Mouse (Mus musculus) midbrain, embryonic 11.5 days (tissue): ENCODE results near the gene Sbf1. TPM values are rescaled to one million over a fixed set of nuclear protein-coding genes. Genes with fewer than 3 reads are reported as not detected.

Experiments used
- ATAC-seq: fragments of 200-750 bp; cut with Nextera tagmentation; 2 replicates; pipeline ENCODE4 v1.8.0; 2017; ENCODE audit warnings: moderate TSS enrichment, moderate library complexity; ENCODE audit not compliant: low FRiP score
- DNase-seq: peaks from one replicate; pipeline ENCODE4 v3.0.0; 2015; ENCODE audit warnings: low spot score; ENCODE audit errors: missing footprints
- H3K27ac ChIP-seq: fragments of 300-500 bp; sonication (generic); 2 replicates; pipeline ENCODE4 v1.5.1; 2014; ENCODE audit warnings: low read depth, low read length
- H3K27me3 ChIP-seq: fragments of 300-500 bp; sonication (generic); 2 replicates; pipeline ENCODE4 v1.6.1; 2014; ENCODE audit warnings: mild to moderate bottlenecking, low read length, moderate library complexity, mixed read lengths; ENCODE audit not compliant: control insufficient read depth, insufficient read depth
- H3K36me3 ChIP-seq: fragments of 300-500 bp; sonication (generic); 2 replicates; pipeline ENCODE4 v1.6.1; 2014; ENCODE audit warnings: mild to moderate bottlenecking, low read length, moderate library complexity, mixed read lengths; ENCODE audit not compliant: control insufficient read depth, insufficient read depth
- H3K4me1 ChIP-seq: fragments of 300-500 bp; sonication (generic); 2 replicates; pipeline ENCODE4 v1.6.1; 2014; ENCODE audit warnings: low read length; ENCODE audit not compliant: control insufficient read depth, insufficient read depth
- H3K4me2 ChIP-seq: fragments of 300-500 bp; sonication (generic); 2 replicates; pipeline ENCODE4 v1.6.1; 2014; ENCODE audit warnings: mild to moderate bottlenecking, moderate library complexity
- H3K4me3 ChIP-seq: fragments of 300-500 bp; sonication (generic); 2 replicates; pipeline ENCODE4 v1.5.1; 2014; ENCODE audit warnings: low read depth, low read length
- H3K9ac ChIP-seq: fragments of 300-500 bp; sonication (generic); 2 replicates; pipeline ENCODE4 v1.6.1; 2014; ENCODE audit warnings: low read length
- H3K9me3 ChIP-seq: fragments of 300-500 bp; sonication (generic); 2 replicates; pipeline ENCODE4 v1.6.1; 2016; ENCODE audit warnings: low read length; ENCODE audit not compliant: control insufficient read depth
- WGBS: fragments of 180-500 bp; shearing (Covaris S2); extraction: QIAGEN DNeasy Blood & Tissue Kit; methylation state at CpG from one replicate; pipeline ENCODE4 v1.1.7; 2014; 5-methylcytosine and 5-hydroxymethylcytosine counted together
- polyA plus RNA-seq: library from polyadenylated mRNA; unstranded; fragments of >200 nt; fragmentation: Nextera tagmentation; extraction: Ambion mirVana; gene quantifications from 2 replicates; pipeline ENCODE4 v1.2.1, GENCODE M21; 2014

Sbf1 gene
- polyA plus RNA-seq, 1 experiment from 2014 or later: 53.3 TPM

DNA sequence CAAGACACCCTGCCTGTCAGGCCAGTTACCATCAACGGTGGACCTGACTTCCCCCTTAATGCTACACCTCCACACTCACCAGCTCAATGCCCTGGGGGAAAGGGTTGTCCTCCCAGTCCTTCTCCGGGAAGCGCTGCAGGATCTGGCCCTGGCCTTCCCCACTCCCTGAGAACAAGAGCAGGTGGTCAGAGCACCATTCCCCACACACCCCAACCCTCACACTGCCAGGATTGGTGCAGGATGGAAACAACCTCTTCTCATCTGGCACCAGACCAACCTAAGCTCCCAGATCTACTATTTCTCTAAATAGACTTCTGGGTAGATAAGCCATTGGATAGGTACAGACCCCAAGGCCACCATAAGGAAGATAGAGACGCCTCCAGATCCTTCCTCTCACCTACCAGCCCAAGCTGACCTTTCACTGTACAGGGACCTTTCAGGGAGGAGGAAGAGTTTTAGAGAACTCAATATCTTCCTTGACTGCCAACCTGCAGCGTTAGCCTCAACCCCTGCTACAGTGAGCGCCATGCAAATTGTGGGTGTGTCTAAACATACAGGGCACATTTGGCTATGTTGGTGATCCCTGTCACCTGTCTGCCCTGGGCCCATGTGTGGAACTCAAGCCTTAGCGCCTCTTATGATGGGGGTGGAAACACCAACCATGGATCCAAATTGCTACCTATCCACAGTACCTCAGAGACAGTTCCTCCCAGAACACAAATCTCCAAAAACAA, 6.5 kb downstream of the Sbf1 start:
- DNase-seq (no peak), ATAC-seq (no peak)
- Histone ChIP-seq H3K36me3 (peaks cover 22% of the 10 kb centered on the region), H3K9me3 (no peaks in the 10 kb centered on the region), H3K4me2 (no peak overlapping the region), H3K9ac (no peak overlapping the region), H3K4me1 (peaks cover 11% of the 10 kb centered on the region), H3K27ac (no peak overlapping the region), H3K4me3 (no peak overlapping the region), H3K27me3 (no peaks in the 10 kb centered on the region)
- WGBS: 92% methylated on average over 7 of the region's 7 CpGs

DNA sequence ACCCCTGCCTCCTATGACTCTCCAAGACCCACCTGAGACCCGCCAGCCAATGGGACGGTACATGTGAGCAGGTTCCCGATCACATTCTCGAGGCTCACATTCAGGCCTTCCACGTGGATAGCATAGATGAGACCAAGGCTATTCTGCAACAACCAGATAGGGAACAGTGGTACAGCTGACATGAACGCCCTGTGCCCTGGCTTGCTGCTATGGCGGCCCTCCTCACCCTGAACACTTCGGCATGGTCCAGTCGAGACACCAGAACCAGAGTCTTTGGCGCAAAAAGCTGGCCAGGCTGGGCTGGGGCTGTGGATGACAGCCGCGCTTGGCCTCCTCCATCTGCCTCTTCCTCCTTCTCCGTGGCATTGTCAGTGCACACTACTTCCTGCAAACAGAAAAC, 7.7 kb downstream of the Sbf1 start:
- no peak for ATAC-seq
- WGBS: 91% methylated on average over 13 of the region's 13 CpGs

DNA sequence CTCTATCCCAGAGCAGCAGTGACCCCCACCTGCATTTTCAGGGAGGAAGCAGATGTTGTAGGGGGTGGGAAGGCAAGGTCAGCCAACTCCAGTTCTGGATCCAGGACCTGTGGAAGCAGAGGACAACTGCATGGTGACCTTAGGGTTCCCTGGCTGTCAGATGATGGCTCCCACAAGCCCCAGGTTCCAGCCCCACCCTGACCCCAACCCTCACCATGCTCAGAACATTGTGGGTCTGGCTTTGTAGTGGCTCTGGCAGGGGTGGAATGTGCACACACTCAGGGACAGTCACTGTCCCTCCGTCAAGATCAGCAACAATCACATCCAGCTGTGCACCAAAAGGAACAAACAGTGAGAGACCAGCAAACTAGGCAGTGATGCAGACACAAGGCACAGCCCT, 9.1 kb downstream of the Sbf1 start:
- Histone ChIP-seq H3K27ac (no peak overlapping the region), H3K4me1 (no peaks in the 10 kb centered on the region), H3K4me3 (no peak overlapping the region), H3K9me3 (no peaks in the 10 kb centered on the region), H3K27me3 (no peaks in the 10 kb centered on the region), H3K36me3 (peaks cover 33% of the 10 kb centered on the region), H3K4me2 (no peak overlapping the region), H3K9ac (no peak overlapping the region)
- no peak for ATAC-seq
- no peak for DNase-seq
- WGBS: 70% methylated on average over 1 of the region's 1 CpGs

More for the DNA sequence above, 7.7 kb downstream of the Sbf1 start:
- Histone ChIP-seq H3K4me3 (no peak overlapping the region), H3K4me1 (peaks cover 2% of the 10 kb centered on the region), H3K9ac (no peak overlapping the region), H3K4me2 (no peak overlapping the region), H3K27ac (no peak overlapping the region), H3K36me3 (peaks cover 30% of the 10 kb centered on the region), H3K9me3 (no peaks in the 10 kb centered on the region), H3K27me3 (no peaks in the 10 kb centered on the region)
- no peak for DNase-seq

DNA sequence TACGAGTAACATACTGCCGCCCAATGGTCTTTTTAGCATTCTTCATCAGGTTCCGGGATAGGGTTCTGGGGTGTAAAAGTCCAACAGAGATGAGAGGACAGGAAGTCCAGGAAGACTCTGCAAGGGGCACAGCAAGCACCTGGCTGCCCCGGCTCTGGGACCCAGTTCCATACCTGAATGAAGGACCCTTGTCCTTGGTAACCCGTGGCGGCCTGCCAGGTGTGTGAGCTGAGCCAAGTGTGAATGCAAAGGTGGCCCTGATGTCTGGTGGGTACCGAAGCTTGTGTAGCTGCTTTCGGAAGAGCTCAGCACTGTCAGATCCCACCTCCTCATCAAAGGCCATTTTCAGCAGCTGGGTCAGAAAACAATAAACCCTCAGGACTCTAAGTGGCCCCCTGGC, 14.5 kb downstream of the Sbf1 start:
- Histone ChIP-seq H3K9ac (no peak overlapping the region), H3K27me3 (no peaks in the 10 kb centered on the region), H3K4me3 (no peak overlapping the region), H3K36me3 (peaks cover 42% of the 10 kb centered on the region), H3K4me1 (no peaks in the 10 kb centered on the region), H3K4me2 (no peak overlapping the region), H3K27ac (no peak overlapping the region), H3K9me3 (no peaks in the 10 kb centered on the region)
- no peak for DNase-seq
- no peak for ATAC-seq
- 97% methylated on average over 8 of the region's 8 CpGs for WGBS

DNA sequence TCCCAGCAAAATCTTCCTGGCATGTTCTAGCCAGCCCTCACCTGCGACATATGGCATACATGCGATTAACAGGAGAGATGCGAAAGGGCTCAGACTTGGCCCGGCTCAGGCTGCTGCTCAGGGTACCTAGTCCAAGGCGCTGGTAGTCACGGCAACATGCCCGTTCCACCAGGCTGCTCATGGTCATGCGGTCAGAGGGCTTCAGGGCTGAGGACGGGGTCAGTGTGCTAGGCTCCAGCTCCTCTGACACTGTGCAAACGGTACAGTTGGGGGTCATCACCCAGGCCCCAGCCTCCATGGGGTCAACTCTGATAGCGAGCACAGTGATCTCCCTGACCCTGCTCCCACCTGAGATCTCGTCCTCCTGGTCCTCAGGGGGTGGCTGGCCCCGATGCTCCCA, 14.9 kb downstream of the Sbf1 start:
- Histone ChIP-seq H3K27me3 (no peaks in the 10 kb centered on the region), H3K9ac (no peak overlapping the region), H3K27ac (no peak overlapping the region), H3K4me3 (no peak overlapping the region), H3K4me1 (no peaks in the 10 kb centered on the region), H3K36me3 (peaks cover 42% of the 10 kb centered on the region), H3K4me2 (no peak overlapping the region), H3K9me3 (no peaks in the 10 kb centered on the region)
- DNase-seq (no peak), ATAC-seq (no peak)
- 87% methylated on average over 13 of the region's 13 CpGs for WGBS

DNA sequence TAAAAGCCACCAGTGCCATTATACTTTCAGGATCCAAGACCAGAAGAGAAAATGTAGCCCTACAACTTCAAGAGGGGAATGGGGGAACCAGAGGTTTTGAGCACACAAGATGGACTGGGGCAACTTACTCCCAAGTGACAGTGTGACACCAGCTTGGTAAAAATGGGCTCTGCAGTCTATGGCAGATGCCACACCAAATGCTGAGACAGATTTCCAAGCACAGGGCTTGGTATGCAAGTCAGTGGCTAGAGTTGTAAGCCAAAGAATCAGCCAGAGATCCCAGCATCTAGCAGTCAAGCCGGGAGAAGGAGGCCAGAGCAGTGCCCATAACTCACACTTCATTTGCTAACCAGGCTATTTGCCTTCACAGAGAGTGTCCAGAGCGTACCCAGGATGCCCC, 17.4 kb downstream of the Sbf1 start:
- 93% methylated on average over 2 of the region's 2 CpGs for WGBS
- Histone ChIP-seq H3K4me3 (no peak overlapping the region), H3K27me3 (no peaks in the 10 kb centered on the region), H3K27ac (no peak overlapping the region), H3K36me3 (peaks cover 44% of the 10 kb centered on the region), H3K4me2 (no peak overlapping the region), H3K4me1 (no peaks in the 10 kb centered on the region), H3K9ac (no peak overlapping the region), H3K9me3 (no peaks in the 10 kb centered on the region)
- DNase-seq: no peak
- no peak for ATAC-seq

DNA sequence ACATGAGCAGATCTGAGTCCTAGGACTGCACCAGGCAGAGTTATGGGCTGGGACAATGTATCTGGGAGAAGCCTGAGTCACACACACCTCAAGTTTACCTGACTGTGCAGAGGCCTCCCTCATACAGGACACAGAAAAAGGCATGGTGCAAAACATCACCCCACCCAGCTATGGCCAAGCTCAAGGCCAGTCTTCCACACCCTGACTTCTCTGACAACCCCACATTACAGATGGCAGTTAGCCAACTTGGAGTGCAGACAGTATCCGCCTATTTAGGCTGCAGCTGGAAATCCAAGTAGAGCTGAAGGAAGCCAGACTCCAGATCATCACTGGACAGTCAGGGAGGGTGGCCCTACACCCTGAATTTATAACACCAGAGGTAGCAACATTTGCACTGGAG, 18.6 kb downstream of the Sbf1 start:
- Histone ChIP-seq H3K4me3 (no peak overlapping the region), H3K27ac (no peak overlapping the region), H3K9ac (no peak overlapping the region), H3K27me3 (no peaks in the 10 kb centered on the region), H3K36me3 (peaks cover 42% of the 10 kb centered on the region), H3K4me2 (no peak overlapping the region), H3K4me1 (no peaks in the 10 kb centered on the region), H3K9me3 (no peaks in the 10 kb centered on the region)
- WGBS: 97% methylated on average over 1 of the region's 1 CpGs
- no peak for ATAC-seq
- no peak for DNase-seq

DNA sequence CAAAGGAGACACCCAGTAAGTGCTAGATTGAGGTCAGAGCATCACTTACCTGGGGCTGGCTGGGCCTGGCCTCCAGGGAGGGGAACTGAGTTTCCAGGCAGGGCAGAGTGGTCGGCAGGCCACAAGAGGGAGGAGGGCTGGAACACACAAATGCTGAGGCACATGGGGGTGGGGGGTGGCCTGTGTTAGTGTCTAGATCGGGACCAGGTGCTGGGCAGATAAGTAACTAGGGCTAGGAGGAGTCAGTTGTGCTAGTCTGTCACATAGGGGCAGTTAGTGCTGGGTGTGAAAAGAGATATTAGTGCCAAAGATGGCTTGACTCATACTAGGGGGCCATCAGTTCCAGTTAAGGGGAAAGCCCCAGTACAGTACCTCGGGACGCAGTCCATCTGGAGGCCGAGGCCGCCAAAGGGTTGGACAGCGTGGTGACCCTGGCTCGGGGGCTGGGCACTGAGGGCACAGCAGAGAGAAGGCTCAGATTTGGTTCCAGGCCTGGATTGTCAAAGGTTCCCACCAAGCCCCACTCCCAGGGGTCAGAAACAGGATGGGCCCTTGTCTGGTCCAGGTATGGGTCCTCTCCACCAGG, 19.4 kb downstream of the Sbf1 start:
- Histone ChIP-seq H3K4me3 (no peak overlapping the region), H3K4me2 (no peak overlapping the region), H3K4me1 (no peaks in the 10 kb centered on the region), H3K27ac (no peak overlapping the region), H3K9me3 (no peaks in the 10 kb centered on the region), H3K36me3 (peaks cover 40% of the 10 kb centered on the region), H3K9ac (no peak overlapping the region), H3K27me3 (no peaks in the 10 kb centered on the region)
- DNase-seq (no peak), ATAC-seq (no peak)
- 92% methylated on average over 8 of the region's 8 CpGs for WGBS

DNA sequence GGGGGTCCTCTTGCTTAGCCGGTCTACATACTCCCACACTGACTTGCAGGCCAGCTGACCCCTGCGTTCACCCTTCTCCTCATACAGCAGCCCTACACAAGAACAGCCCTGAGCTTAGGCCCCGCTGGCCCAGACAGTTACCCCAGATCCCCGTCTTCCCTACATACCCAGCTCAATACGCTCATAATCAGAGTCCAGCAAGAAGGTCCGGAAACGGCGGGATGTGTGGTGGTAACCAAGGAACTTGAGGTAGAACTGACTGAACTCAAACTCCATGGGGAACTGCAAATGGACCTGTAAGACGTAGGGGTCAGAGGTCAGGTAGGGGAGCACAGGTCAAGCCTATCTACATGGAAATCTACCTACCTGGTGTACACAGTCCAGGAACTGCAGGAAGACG, 21.3 kb downstream of the Sbf1 start:
- Histone ChIP-seq H3K4me2 (no peak overlapping the region), H3K4me1 (no peaks in the 10 kb centered on the region), H3K9ac (no peak overlapping the region), H3K36me3 (peaks cover 28% of the 10 kb centered on the region), H3K9me3 (no peaks in the 10 kb centered on the region), H3K27me3 (no peaks in the 10 kb centered on the region), H3K4me3 (no peak overlapping the region), H3K27ac (no peak overlapping the region)
- DNase-seq (no peak), ATAC-seq (no peak)
- WGBS: 94% methylated on average over 10 of the region's 10 CpGs
